Mouse (Mus musculus) lung, postnatal 0 days (tissue): Measurements from ENCODE around the gene Trnau1ap. TPM values are rescaled to one million over a fixed set of nuclear protein-coding genes. Genes with fewer than 3 reads are reported as not detected.
A peak's percentile ranks its signal among the peaks of the same experiment; 100 is the strongest.

Source experiments
- ATAC-seq: fragments of 200-750 bp; cut with Nextera tagmentation; 2 replicates; pipeline ENCODE4 v1.8.0; 2017; ENCODE audit warnings: moderate library complexity
- DNase-seq: peaks from one replicate; pipeline ENCODE4 v3.0.0-alpha.2; 2016; ENCODE audit warnings: low spot score
- H3K27ac ChIP-seq: fragments of 300-500 bp; sonication (generic); 2 replicates; pipeline ENCODE4 v1.5.1; 2014; ENCODE audit warnings: antibody characterized with exemption, mild to moderate bottlenecking, low read length, mixed read lengths
- H3K27me3 ChIP-seq: fragments of 300-500 bp; sonication (generic); replicated peaks from 2 replicates; pipeline ENCODE4 v1.6.1; 2014; ENCODE audit warnings: low read length, mixed read lengths; ENCODE audit not compliant: insufficient read depth
- H3K36me3 ChIP-seq: fragments of 300-500 bp; sonication (generic); 2 replicates; pipeline ENCODE4 v1.6.1; 2014; ENCODE audit warnings: low read length, mixed read lengths; ENCODE audit not compliant: insufficient read depth
- H3K4me1 ChIP-seq: fragments of 300-500 bp; sonication (generic); 2 replicates; pipeline ENCODE4 v1.6.1; 2014; ENCODE audit warnings: antibody characterized with exemption, low read depth, low read length, mixed read lengths; ENCODE audit not compliant: insufficient read depth
- H3K4me2 ChIP-seq: fragments of 300-500 bp; sonication (generic); replicated peaks from 2 replicates; pipeline ENCODE4 v1.6.1; 2014; ENCODE audit warnings: low read depth, mild to moderate bottlenecking, low read length, moderate library complexity, mixed read lengths
- H3K4me3 ChIP-seq: fragments of 300-500 bp; sonication (generic); 2 replicates; pipeline ENCODE4 v1.5.1; 2014; ENCODE audit warnings: low read depth, low read length
- H3K9ac ChIP-seq: fragments of 300-500 bp; sonication (generic); replicated peaks from 2 replicates; pipeline ENCODE4 v1.6.1; 2014; ENCODE audit warnings: low read depth, mild to moderate bottlenecking
- H3K9me3 ChIP-seq: fragments of 300-500 bp; sonication (generic); 2 replicates; pipeline ENCODE4 v1.6.1; 2016; ENCODE audit warnings: low read length, mixed read lengths
- CTCF ChIP-seq: IDR thresholded peaks from 2 replicates; pipeline ENCODE4 v1.5.1; 2016; ENCODE audit warnings: antibody characterized with exemption, mild to moderate bottlenecking
- EP300 ChIP-seq: IDR thresholded peaks from 2 replicates; pipeline ENCODE4 v1.6.1; 2016; ENCODE audit warnings: antibody characterized with exemption, mild to moderate bottlenecking, control low read depth
- WGBS: fragments of 180-500 bp; shearing (Covaris S2); extraction: QIAGEN DNeasy Blood & Tissue Kit; methylation state at CpG from one replicate; pipeline ENCODE4 v1.1.7; 2014; 5-methylcytosine and 5-hydroxymethylcytosine counted together
- polyA plus RNA-seq: library from polyadenylated mRNA; unstranded; fragments of >200 nt; fragmentation: Nextera tagmentation; extraction: Ambion mirVana; gene quantifications from 2 replicates; pipeline ENCODE4 v1.2.1, GENCODE M21; 2015

Gene Trnau1ap
- polyA plus RNA-seq, 1 experiment from 2014 or later = 52.9 TPM

DNA sequence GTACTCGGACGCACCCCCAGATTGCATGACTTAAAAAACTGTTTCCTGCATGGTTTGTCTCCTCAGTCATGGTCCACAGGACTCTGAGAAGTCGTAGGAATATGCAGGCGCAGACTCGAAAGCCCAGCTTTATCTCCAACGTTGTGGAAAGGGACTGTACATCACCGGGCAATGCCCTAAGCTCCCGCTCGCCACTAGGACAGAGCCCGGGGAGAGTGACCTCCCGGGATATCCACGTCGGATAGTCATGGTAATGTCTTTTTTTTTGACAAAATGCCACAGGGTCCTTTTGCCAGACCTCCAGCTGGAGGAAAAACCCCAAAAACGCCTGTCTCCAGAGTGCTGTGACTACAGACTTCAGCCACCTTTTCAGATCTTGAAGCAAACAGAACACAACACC lies 23.4 kb upstream of the Trnau1ap start:
- TF ChIP-seq EP300 (no peak), CTCF (no peak)
- WGBS = under 1% methylated on average over 14 of the region's 14 CpGs
- H3K27me3 ChIP-seq = no peaks in the 10 kb centered on the region
- peak overlapping the region; percentile 74 for H3K4me2 ChIP-seq
- H3K9me3 ChIP-seq = no peaks in the 10 kb centered on the region
- peak overlapping the region; percentile 71 for H3K4me3 ChIP-seq
- DNase-seq (peak; percentile 36), ATAC-seq (peak; percentile 31)
- H3K27ac ChIP-seq = peak overlapping the region; percentile 92
- peak overlapping the region; percentile 69 for H3K9ac ChIP-seq
- peaks cover 8% of the 10 kb centered on the region; the same call in 1 of the 2 replicates for H3K4me1 ChIP-seq
- H3K36me3 ChIP-seq = no peaks in the 10 kb centered on the region

DNA sequence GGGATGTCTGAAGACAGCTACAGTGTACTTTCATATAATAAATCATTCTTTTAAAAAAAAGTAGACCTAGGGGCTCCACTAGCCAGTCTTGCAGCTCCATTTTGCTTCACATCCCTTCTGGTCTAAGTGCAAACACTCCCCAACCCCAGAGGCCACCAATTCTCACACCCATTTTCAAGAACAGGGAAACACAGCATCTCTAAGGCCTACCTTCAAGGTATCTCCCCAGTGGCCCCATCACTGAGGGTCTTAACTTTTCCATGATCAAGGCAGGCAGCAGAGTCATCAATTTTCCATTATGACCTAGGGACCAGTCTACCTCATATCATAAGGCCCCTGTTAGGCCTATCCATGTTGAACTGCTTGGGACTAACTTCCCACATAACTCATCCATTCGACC lies 22.1 kb upstream of the Trnau1ap start:
- TF ChIP-seq EP300 (no peak), CTCF (no peak)
- WGBS = 8% methylated on average over 1 of the region's 1 CpGs
- Histone ChIP-seq H3K27me3 (no peaks in the 10 kb centered on the region), H3K4me3 (no peak overlapping the region), H3K4me2 (0 out of 2 replicates have a peak overlapping the region, but pooled peaks have one; percentile 74), H3K36me3 (no peaks in the 10 kb centered on the region), H3K9ac (no peak overlapping the region), H3K27ac (no peak overlapping the region), H3K9me3 (no peaks in the 10 kb centered on the region), H3K4me1 (peaks cover 8% of the 10 kb centered on the region; the same call in 1 of the 2 replicates)
- DNase-seq (no peak), ATAC-seq (no peak)

DNA sequence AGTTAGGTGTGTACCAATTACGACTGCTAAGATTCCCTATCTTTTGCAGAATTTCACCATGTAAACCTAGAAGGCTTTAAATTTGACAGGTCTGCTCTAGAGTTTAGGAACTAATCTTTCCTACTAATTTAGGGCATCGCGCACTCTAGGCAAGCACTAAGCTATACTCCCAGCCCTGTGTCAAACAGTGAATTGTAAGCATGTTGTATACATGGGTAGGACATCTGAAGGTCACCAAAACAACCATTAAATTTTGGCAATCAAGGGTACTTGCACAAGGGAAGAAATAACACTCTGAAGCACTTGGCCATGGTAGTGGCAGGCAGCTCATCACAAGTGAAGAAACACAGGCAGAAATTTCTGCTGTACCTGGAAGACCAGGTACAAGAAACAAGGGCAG lies 21.5 kb upstream of the Trnau1ap start:
- H3K9ac ChIP-seq = no peak overlapping the region
- H3K4me2 ChIP-seq = no peak overlapping the region
- no peak overlapping the region for H3K27ac ChIP-seq
- H3K9me3 ChIP-seq = no peaks in the 10 kb centered on the region
- WGBS = 81% methylated on average over 3 of the region's 3 CpGs
- ATAC-seq (no peak), DNase-seq (no peak)
- no peak overlapping the region for H3K4me3 ChIP-seq
- TF ChIP-seq EP300 = no peak
- TF ChIP-seq CTCF = no peak
- no peaks in the 10 kb centered on the region for H3K36me3 ChIP-seq
- H3K27me3 ChIP-seq = no peaks in the 10 kb centered on the region
- H3K4me1 ChIP-seq = peaks cover 8% of the 10 kb centered on the region; the same call in 1 of the 2 replicates

DNA sequence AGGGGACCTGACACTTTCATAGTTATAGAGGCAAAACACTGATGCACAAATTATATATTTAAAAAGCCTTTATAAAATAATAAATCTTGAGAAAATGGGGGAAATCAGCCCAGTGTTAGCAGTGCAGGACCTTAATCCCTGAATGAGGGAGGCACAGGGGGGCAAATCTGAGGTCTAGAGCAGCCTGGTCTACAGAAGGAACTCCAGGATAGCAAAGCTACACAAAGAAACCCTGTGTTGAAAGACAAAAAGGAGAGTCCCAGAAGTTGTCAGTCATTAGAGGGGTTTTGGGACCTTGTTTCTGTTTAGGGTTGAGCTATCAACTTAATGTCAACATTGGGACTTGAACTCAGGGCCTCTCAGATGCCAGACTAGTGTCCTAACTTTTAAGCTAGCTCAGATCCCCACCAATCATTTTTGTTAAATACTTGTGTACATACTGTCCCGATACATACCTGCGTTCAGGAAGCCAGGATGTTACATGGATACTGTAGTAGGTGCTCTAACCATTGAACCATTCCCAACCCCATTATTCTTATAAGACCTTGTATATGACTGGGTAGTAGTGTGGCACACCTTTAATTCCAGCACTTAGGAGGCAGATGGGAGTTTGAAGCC lies 20.9 kb upstream of the Trnau1ap start:
- TF ChIP-seq EP300 (no peak), CTCF (no peak)
- H3K27me3 ChIP-seq = no peaks in the 10 kb centered on the region
- WGBS = 50% methylated on average over 2 of the region's 2 CpGs
- ATAC-seq (no peak), DNase-seq (no peak)
- H3K36me3 ChIP-seq = no peaks in the 10 kb centered on the region
- no peaks in the 10 kb centered on the region for H3K9me3 ChIP-seq
- peaks cover 8% of the 10 kb centered on the region; the same call in 1 of the 2 replicates for H3K4me1 ChIP-seq
- no peak overlapping the region for H3K4me2 ChIP-seq
- H3K9ac ChIP-seq = no peak overlapping the region
- H3K27ac ChIP-seq = no peak overlapping the region
- no peak overlapping the region for H3K4me3 ChIP-seq

DNA sequence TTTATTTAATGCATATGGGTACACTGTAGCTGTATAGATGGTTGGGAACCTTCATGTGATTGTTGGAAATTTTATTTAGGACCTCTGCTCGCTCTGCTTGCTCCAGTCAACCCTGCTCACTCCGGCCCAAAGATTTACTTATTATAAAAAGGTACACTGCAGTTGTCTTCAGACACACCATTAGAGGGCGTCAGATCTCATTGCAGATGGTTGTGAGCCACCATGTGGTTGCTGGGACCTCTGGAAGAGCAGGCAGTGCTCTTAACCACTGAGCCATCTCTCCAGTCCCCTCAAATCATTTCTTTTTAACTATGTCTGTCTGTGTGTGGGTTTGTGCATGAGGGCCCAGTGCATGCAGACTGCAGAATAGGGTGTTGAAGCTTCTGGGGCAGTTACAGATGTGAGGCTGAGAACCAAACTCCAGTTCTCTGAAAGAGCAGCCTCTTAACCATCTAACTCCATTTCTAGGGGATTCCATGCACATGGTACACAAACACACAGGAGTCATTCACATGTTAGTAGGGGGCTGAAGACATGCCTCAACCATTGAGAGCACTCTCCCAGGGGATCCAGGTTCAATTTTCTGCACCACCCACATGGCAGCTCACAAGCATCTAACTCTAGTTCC lies 20.3 kb upstream of the Trnau1ap start:
- no peaks in the 10 kb centered on the region for H3K36me3 ChIP-seq
- DNase-seq (no peak), ATAC-seq (no peak)
- H3K27me3 ChIP-seq = no peaks in the 10 kb centered on the region
- H3K9me3 ChIP-seq = no peaks in the 10 kb centered on the region
- no peak overlapping the region for H3K9ac ChIP-seq
- WGBS = 62% methylated on average over 3 of the region's 3 CpGs
- no peak overlapping the region for H3K4me2 ChIP-seq
- H3K4me1 ChIP-seq = peaks cover 10% of the 10 kb centered on the region; the same call in 1 of the 2 replicates
- H3K4me3 ChIP-seq = no peak overlapping the region
- TF ChIP-seq EP300 (no peak), CTCF (peak; percentile 25)
- H3K27ac ChIP-seq = no peak overlapping the region

DNA sequence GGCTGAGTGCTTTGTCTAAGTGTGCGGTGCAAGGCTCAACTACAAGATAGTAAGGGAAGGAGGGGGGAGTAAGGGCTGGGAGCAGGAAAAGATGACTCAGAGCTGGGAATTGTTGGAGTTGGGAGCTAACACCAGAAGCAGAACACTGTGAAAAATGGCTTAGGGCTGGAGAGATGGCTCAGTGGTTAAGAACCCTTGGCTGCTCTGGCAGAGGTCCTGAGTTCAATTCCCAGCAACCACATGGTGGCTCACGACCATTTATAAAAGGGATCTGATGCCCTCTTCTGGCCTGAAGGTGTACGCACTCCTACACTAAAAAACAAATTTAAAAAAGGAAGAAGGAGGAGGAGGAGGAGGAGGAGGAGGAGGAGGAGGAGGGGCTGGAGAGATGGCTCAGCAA lies 17.3 kb upstream of the Trnau1ap start:
- Histone ChIP-seq H3K9ac (no peak overlapping the region), H3K4me1 (peaks cover 8% of the 10 kb centered on the region; the same call in 1 of the 2 replicates), H3K4me3 (no peak overlapping the region), H3K27me3 (no peaks in the 10 kb centered on the region), H3K4me2 (no peak overlapping the region), H3K36me3 (no peaks in the 10 kb centered on the region), H3K27ac (no peak overlapping the region), H3K9me3 (no peaks in the 10 kb centered on the region)
- WGBS = 30% methylated on average over 3 of the region's 3 CpGs
- ATAC-seq (no peak), DNase-seq (peak; percentile 19)
- peak; percentile 34 for TF ChIP-seq CTCF
- TF ChIP-seq EP300 = no peak
